Mouse (Mus musculus) C2C12 (cell line): ENCODE measurements around the gene Sncg.

Experiments
- CEBPB ChIP-seq: IDR thresholded peaks from one replicate; pipeline ENCODE4 v1.6.1; 2011; ENCODE audit warnings: low read depth, mild to moderate bottlenecking, control low read depth, moderate library complexity
- CTCF ChIP-seq: IDR thresholded peaks from one replicate; pipeline ENCODE4 v1.5.1; 2011; ENCODE audit not compliant: control insufficient read depth, insufficient read depth, insufficient read length
- MYOG ChIP-seq: IDR thresholded peaks from one replicate; pipeline ENCODE4 v1.6.1; 2011; ENCODE audit not compliant: control insufficient read depth, insufficient read length; ENCODE audit errors: extremely low read depth

GRCm38 (mm10) chr14:34412164-34412896 is 37.7 kb upstream of the Sncg start:
- no peak for TF ChIP-seq MYOG
- TF ChIP-seq CEBPB: no peak
- no peak for TF ChIP-seq CTCF
